Mouse (Mus musculus): Measurements from ENCODE around the gene Fsip1.

Gene Fsip1

DNA sequence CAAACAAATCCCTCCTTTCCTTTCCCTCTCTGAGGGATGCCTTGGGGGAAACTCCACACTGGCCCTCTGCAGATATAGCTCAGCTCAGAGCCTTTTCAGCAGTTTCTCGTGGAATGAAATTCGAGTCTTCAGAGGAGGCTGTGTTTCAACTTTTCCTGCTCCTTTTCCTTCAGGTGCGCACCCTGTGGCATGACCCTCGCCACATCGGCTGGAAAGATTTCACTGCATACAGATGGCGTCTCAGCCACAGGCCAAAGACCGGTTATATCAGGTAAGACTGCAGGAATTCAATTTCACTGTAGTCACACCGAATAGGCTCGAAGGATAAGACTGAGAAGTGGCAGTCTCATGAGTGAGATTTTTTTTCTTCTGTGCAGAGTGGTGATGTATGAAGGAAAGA, 133.0 kb downstream of the Fsip1 start:
- no peak for DNase-seq

GRCm38 (mm10) chr2:118122291-118122690, 134.5 kb downstream of the Fsip1 start:
- no peak for DNase-seq

GRCm38 (mm10) chr2:118120751-118121150, 136.0 kb downstream of the Fsip1 start:
- DNase-seq, result no peak

- DNase-seq, result no peak
Observed at GRCm38 (mm10) chr2:118120095-118120494, 136.7 kb downstream of the Fsip1 start.

DNA sequence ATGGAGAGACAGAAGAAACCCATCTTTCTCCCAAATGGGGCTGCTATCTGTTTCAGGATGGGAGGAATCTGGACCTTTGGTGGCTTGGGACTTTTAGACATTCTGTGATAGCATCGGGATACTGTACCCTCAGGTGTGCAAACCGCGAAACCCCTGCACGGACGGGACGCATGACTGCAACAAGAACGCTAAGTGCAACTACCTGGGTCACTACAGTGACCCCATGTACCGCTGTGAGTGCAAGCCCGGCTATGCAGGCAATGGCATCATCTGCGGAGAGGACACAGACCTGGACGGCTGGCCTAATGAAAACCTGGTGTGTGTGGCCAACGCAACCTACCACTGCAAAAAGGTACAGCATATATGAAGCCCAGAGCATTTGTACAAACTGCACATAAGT, 137.1 kb downstream of the Fsip1 start:
- DNase-seq, result no peak

DNA sequence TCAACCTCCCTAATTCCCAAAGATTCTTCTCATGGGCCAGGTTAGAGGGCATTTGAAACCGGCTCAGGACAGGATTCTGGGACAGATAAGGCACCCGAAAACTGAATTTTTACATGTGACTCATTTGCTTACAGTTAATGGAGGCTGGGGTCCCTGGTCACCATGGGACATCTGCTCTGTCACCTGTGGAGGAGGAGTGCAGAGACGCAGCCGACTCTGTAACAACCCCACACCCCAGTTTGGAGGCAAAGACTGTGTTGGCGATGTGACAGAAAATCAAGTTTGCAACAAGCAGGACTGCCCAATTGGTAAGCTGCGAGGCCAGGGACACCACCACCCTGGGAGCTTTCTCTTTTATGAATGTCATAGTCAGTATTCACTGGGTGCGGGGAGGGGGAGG, 138.3 kb downstream of the Fsip1 start:
- no peak for DNase-seq

- DNase-seq, result no peak
Observed at GRCm38 (mm10) chr2:118118045-118118444, 138.7 kb downstream of the Fsip1 start.

GRCm38 (mm10) chr2:118117401-118117800, 139.4 kb downstream of the Fsip1 start:
- no peak for DNase-seq

- DNase-seq, result peak; percentile 11 to 16
Observed at GRCm38 (mm10) chr2:118116754-118117290, 139.9 kb downstream of the Fsip1 start.

DNA sequence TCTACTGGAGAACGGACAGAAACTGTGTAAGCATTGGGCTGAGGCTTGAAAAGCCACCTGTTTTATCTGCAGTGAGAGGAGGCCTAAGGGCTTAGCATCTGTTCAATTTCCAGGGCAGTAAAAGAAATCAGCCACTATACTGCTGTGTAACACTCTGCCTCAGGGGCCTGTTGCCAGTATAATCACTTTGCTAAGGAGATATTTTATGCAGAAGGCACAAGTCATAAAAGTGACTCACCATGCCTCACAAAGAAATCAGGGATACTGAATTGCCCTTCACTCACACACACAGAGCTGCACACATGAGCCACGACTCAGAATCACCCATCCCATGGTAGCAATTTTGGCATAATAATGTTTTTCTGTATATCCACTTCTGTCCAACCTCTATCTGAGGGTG, 140.6 kb downstream of the Fsip1 start:
- DNase-seq, result no peak

DNA sequence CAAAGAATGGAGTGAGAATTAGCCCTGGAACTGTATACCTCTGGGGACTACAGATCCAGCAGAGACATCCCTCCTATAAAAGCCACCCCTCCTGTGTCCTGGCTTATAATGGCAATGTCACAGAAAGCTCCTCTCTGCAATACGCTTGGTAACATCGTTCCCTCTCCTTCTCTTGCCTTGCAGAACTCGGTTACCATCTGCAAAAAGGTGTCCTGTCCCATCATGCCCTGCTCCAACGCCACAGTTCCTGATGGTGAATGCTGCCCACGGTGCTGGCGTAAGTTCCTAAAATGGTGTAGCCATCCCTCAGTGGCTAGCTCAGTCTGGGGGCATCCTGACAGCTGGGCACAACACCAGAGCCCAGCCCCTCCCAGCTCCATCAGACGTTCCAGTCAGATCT, 141.1 kb downstream of the Fsip1 start:
- no peak for DNase-seq

DNA sequence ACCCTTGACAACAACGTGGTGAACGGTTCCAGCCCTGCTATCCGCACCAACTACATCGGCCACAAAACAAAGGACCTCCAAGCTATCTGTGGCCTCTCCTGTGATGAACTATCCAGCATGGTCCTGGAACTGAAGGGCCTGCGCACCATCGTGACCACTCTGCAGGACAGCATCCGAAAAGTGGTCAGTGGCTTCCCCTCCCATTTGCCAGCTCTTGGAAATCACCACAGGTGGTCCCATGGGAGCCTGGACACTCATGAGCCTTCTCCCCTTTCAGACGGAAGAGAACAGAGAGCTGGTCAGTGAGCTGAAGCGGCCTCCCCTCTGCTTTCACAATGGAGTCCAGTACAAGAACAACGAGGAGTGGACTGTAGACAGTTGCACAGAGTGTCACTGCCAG, 142.1 kb downstream of the Fsip1 start:
- DNase-seq, result no peak

DNA sequence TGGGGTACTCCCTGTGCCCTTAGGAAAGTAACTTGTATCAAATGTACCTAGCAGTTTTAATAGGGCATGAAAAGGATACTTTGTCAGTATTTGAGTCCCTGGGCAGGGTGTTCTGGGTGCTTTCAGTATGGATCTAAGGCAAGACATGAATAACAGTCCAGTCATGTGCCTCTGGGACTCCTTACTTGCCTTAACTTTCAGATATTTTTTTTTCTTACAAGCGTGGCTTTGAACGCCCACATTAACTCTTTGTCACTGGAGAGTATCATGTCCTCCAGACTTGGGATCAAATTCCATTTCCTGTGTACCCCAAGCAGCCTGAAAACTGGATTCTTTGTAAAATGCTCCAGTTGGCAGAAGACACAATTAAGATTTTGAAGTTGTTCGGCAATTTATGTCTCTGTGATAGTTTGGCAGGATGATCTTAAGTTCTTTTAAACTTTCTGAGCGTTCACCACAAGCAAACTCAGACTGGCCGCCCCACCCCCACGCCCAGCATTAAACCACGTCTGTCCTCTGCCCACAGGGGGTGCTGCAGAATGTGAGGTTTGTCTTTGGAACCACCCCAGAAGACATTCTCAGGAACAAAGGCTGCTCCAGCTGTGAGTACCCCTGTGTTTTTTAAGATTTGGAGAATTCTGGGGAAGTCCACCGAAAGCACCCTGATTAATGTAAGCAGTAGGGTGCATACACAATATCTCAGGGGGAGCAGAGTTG, 142.8 kb downstream of the Fsip1 start:
- DNase-seq, result peak in 1 of 2 experiments; percentile 26

GRCm38 (mm10) chr2:118112846-118113479, 143.8 kb downstream of the Fsip1 start:
- peak; percentile 56 to 64 for DNase-seq

- DNase-seq, result no peak
Observed at GRCm38 (mm10) chr2:118112438-118112837, 144.3 kb downstream of the Fsip1 start.

DNA sequence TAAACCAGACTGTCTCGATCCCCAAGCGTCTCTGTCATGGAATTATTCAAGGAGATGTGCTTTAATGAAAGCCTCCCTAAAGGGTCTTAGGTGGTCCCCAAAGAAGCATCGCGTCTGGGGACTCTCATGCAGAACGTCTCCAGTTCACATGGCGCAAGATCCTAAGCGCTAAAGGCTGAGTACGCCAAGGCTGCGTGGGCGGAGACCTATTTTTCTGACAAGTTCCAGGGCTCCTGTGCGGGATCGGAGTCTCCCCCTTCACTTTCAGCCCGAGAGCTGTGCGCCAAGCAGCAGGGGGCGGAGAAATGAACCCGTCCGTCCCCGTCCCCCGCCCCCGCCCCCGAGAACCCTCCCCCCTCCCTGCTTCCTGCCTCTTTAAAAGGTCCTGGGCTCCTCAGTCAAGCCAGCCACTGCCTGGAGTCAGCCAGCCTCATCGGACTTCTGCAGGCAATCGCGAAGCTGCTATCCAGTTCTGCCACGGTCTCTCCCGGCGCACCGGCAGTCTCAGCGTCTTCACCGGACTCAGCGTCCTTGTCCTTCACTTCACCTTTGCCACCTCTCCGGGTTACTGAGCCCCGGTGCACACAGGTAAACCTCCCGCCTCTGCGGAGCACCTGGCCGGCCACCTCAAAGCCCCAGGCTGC, 145.2 kb downstream of the Fsip1 start, which contains the start of gene Thbs1:
Gene Thbs1 (plus strand): TSS at position 389 of the 644 bp plus-strand sequence.
- peak; percentile 46 to 47 for DNase-seq

DNA sequence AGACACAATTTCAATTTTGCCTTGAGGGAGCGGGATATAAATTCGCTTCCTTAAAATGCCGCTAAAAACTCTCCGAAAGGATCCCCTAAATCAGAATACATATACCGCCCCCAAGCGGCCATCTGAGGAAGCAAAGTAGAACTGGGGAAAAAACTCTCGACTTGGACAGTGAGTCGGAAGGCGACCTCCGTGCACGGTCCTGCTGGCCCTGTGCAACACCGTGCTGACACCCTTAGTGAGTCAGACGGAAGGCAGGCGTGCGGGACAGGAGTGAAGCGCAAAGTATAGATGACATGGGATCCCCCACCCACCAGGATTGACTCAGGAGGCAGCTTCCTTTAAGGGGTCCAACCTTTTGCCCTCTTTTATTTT, 145.7 kb downstream of the Fsip1 start:
- peak; percentile 88 to 90 for DNase-seq

- DNase-seq, result peak; percentile 11 to 12
Observed at GRCm38 (mm10) chr2:118110225-118110915, 146.4 kb downstream of the Fsip1 start.

DNA sequence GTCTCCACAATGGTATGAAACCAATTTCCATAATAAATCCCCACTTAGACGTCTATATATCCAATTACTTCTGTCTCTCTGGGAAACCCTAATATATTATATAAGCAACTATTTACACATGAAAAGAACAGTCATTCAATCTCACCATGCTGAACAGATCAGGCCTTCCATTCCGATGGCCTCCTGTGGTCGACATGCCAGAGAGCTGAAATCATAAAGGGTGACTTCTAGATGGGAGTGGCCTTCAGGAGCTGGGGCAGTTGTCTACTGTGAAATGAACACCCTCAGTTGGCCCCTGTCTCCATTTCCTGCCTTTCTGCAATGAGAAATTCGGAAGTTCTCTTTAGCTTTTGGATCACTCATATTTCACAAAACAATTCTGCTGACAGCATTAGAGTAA, 154.6 kb downstream of the Fsip1 start:
- DNase-seq, result no peak

DNA sequence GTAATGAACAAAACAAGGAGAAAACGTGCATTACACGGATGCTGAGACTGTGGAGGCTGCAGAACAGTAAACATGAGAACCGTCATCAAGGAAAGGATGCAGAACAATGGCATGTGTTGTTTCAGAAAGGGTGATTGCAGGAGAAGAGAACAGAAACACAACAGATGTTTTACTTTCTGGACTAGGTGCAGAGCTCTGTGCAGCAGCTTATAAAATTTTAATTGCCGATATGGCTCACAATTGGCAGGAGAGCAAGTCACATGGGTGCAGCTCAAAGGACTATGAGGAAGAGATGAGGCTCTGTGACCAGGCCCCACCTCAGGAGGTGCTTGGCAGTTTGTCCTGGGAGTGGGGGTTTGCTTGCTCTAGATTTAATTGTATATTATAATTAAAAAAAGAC, 157.7 kb downstream of the Fsip1 start:
- no peak for DNase-seq

DNA sequence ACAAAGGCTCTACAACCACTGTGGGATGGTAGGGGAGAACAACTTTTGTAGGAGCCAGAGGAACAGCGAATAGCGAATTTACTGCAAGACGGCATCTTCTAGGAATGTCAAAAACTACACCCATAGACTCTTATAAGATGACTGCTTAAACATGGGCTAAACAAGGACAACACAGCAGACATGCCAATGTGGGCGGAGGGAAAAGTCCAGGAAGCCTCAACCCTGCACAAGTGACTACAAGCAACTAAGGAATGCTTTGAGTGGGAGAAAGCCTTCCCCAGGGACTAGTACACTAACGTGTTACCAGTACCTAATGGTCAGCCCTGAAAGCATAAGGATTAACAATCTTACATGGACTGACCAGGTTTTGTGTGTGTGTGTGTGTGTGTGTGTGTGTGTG, 165.5 kb downstream of the Fsip1 start:
- DNase-seq, result no peak

- no peak for DNase-seq
Observed at GRCm38 (mm10) chr2:118087044-118087726, 169.6 kb downstream of the Fsip1 start.

DNA sequence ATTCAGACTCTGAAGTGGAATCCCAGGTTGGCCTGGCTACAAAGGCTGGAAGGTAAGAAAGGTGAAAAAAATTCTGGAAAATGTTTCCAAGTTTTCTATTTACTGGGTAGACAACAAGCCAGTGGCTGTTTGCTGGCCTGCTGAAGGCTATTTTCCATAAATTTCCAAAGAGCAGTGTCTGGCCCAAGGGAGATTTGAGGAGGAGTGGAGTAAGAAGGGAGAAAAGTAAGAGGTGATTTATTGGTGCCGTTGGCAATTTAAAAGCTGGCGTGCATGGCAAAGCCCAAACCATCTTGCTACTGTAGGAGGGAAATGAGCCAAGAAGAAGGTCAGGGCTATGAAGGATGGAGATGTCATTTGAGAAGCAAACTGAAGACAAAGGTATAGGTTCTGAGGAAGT, 171.1 kb downstream of the Fsip1 start:
- no peak for DNase-seq
